Mouse (Mus musculus) heart, adult 2 months (tissue): Measurements from ENCODE around the gene Ift122. TPM values are rescaled to one million over a fixed set of nuclear protein-coding genes. Genes with fewer than 3 reads are reported as not detected.
A peak's percentile ranks its signal among the peaks of the same experiment; 100 is the strongest.

Experiments used
- DNase-seq, 2 experiments: peaks; one replicate each; pipeline ENCODE4 v3.0.0; 2021
- H3K27ac ChIP-seq: fragments of 200-600 bp; 2 replicates; pipeline ENCODE4 v1.8.1; 2022
- H3K27me3 ChIP-seq: fragments of 200-500 bp; 2 replicates; pipeline ENCODE4 v1.6.1; 2012; ENCODE audit warnings: mild to moderate bottlenecking, low read length, inconsistent platforms, mixed read lengths; ENCODE audit not compliant: control insufficient read depth, insufficient read depth
- H3K36me3 ChIP-seq: fragments of 200-500 bp; 2 replicates; pipeline ENCODE4 v1.6.1; 2012; ENCODE audit warnings: low read length, inconsistent platforms; ENCODE audit not compliant: control insufficient read depth, insufficient read depth
- H3K4me1 ChIP-seq: fragments of 200-500 bp; 2 replicates; pipeline ENCODE4 v1.6.1; 2011; ENCODE audit warnings: low read length; ENCODE audit not compliant: control insufficient read depth, insufficient read depth
- H3K4me3 ChIP-seq: fragments of 200-600 bp; 2 replicates; pipeline ENCODE4 v1.8.1; 2022
- H3K79me2 ChIP-seq: fragments of 200-500 bp; replicated peaks from 2 replicates; pipeline ENCODE4 v1.6.1; 2012; ENCODE audit warnings: mild to moderate bottlenecking, inconsistent platforms, low read length, moderate library complexity, mixed read lengths; ENCODE audit not compliant: control insufficient read depth, insufficient read depth
- H3K9ac ChIP-seq: fragments of 200-500 bp; 2 replicates; pipeline ENCODE4 v1.6.1; 2012; ENCODE audit warnings: low read depth, mild to moderate bottlenecking, control low read depth, inconsistent platforms, low read length, mixed read lengths
- CTCF ChIP-seq: fragments of 200-600 bp; IDR thresholded peaks from 2 replicates; pipeline ENCODE4 v1.8.1; 2022; ENCODE audit warnings: antibody characterized with exemption, mild to moderate bottlenecking, moderate library complexity
- EP300 ChIP-seq: fragments of 200-500 bp; IDR thresholded peaks from 2 replicates; pipeline ENCODE4 v1.6.1; 2011; ENCODE audit warnings: low read depth, low read length, control low read depth; ENCODE audit not compliant: insufficient read depth
- POLR2A ChIP-seq: fragments of 200-500 bp; IDR thresholded peaks from 2 replicates; pipeline ENCODE4 v1.6.1; 2011; ENCODE audit warnings: mild to moderate bottlenecking, low read depth, low read length, control low read depth; ENCODE audit not compliant: insufficient read depth
- WGBS: fragments of 180-500 bp; shearing (Covaris S2); methylation state at CpG from one replicate; pipeline ENCODE4 v1.1.7; 2018; 5-methylcytosine and 5-hydroxymethylcytosine counted together
- intact Hi-C: fragments of 180-260 bp; cut with DNase I; formaldehyde crosslinking; loops from one replicate; pipeline ENCODE4 v1.15.1; 2025
- polyA plus RNA-seq: library from polyadenylated mRNA; depleted of rRNA; stranded (reverse); fragments of >200 nt; gene quantifications from 2 replicates; pipeline ENCODE4 v1.2.3, GENCODE M21; 2012
- total RNA-seq, 2 experiments: library from RNA; stranded (reverse); gene quantifications; 2 replicates each; pipeline ENCODE4 v1.2.3; 2021

The Ift122 gene
- total and polyA plus RNA-seq, 3 experiments: 6.6 to 12.8 (median 7.3) TPM

- Histone ChIP-seq H3K36me3 (peaks cover 21% of the 10 kb centered on the region), H3K4me3 (no peak overlapping the region), H3K27me3 (no peaks in the 10 kb centered on the region), H3K4me1 (peaks cover 47% of the 10 kb centered on the region), H3K9ac (peak overlapping the region; percentile 20), H3K79me2 (no peaks in the 10 kb centered on the region), H3K27ac (peak overlapping the region; percentile 93)
- intact Hi-C loops: no loop called here
- WGBS: 62% methylated on average over 6 of the region's 6 CpGs
- TF ChIP-seq CTCF (no peak), POLR2A (no peak), EP300 (no peak)
- peak in 1 of 2 experiments; percentile 46 for DNase-seq
Measured at GRCm38 (mm10) chr6:115957681-115958080, 104.4 kb downstream of the Ift122 start.

- TF ChIP-seq EP300 (no peak), POLR2A (no peak), CTCF (no peak)
- Histone ChIP-seq H3K9ac (no peak overlapping the region), H3K4me1 (peaks cover 49% of the 10 kb centered on the region), H3K36me3 (peaks cover 21% of the 10 kb centered on the region), H3K79me2 (no peaks in the 10 kb centered on the region), H3K4me3 (no peak overlapping the region), H3K27me3 (no peaks in the 10 kb centered on the region), H3K27ac (peak overlapping the region; percentile 93)
- no peak for DNase-seq
- 80% methylated on average over 9 of the region's 9 CpGs for WGBS
- intact Hi-C loops: no loop called here
Measured at GRCm38 (mm10) chr6:115958445-115958844, 105.2 kb downstream of the Ift122 start.

GRCm38 (mm10) chr6:115959151-115959691 is 106.0 kb downstream of the Ift122 start:
- peaks cover 21% of the 10 kb centered on the region for H3K36me3 ChIP-seq
- peaks cover 47% of the 10 kb centered on the region for H3K4me1 ChIP-seq
- TF ChIP-seq CTCF: no peak
- 0 out of 2 replicates have a peak, but pooled peaks have one; percentile 42 for TF ChIP-seq POLR2A
- peak; percentile 92 for TF ChIP-seq EP300
- no peaks in the 10 kb centered on the region for H3K27me3 ChIP-seq
- no peak overlapping the region for H3K4me3 ChIP-seq
- 11% methylated on average over 7 of the region's 7 CpGs for WGBS
- intact Hi-C loops: loop anchor here (1.0 kb wide), 2 partner anchors 36 to 49 kb away; partner anchors contain the start of gene Plxnd1
- DNase-seq: peak; percentile 92 to 93
- peak overlapping the region; percentile 9; the same call in 1 of the 2 replicates for H3K9ac ChIP-seq
- peak overlapping the region; percentile 93 for H3K27ac ChIP-seq
- no peaks in the 10 kb centered on the region for H3K79me2 ChIP-seq

GRCm38 (mm10) chr6:115960322-115960721 is 107.1 kb downstream of the Ift122 start:
- H3K27ac ChIP-seq: peak overlapping the region; percentile 93
- no peaks in the 10 kb centered on the region for H3K79me2 ChIP-seq
- intact Hi-C loops: loop anchor here (5.0 kb wide), 1 partner anchor 58 kb away; no protein-coding TSS in a partner anchor
- H3K4me3 ChIP-seq: no peak overlapping the region
- no peaks in the 10 kb centered on the region for H3K27me3 ChIP-seq
- DNase-seq: no peak
- no peak overlapping the region for H3K9ac ChIP-seq
- WGBS: 89% methylated on average over 19 of the region's 19 CpGs
- peaks cover 44% of the 10 kb centered on the region for H3K4me1 ChIP-seq
- peaks cover 21% of the 10 kb centered on the region for H3K36me3 ChIP-seq
- no peak for TF ChIP-seq POLR2A
- no peak for TF ChIP-seq CTCF
- no peak for TF ChIP-seq EP300

GRCm38 (mm10) chr6:115961743-115962142 is 108.5 kb downstream of the Ift122 start:
- TF ChIP-seq EP300 (no peak), POLR2A (no peak)
- Histone ChIP-seq H3K4me1 (peaks cover 40% of the 10 kb centered on the region), H3K27me3 (no peaks in the 10 kb centered on the region), H3K27ac (peak overlapping the region; percentile 93), H3K4me3 (no peak overlapping the region), H3K36me3 (peaks cover 21% of the 10 kb centered on the region), H3K9ac (no peak overlapping the region), H3K79me2 (no peaks in the 10 kb centered on the region)
- WGBS: 60% methylated on average over 3 of the region's 3 CpGs
- DNase-seq: peak in 1 of 2 experiments; percentile 40
- intact Hi-C loops: loop anchor here (2.0 to 5.0 kb wide), 2 partner anchors 43 to 59 kb away; no protein-coding TSS in a partner anchor

- intact Hi-C loops: loop anchor here (2.0 to 5.0 kb wide), 2 partner anchors 42 to 60 kb away; no protein-coding TSS in a partner anchor
- TF ChIP-seq EP300 (peak; percentile 94), POLR2A (no peak), CTCF (peak; percentile 61)
- Histone ChIP-seq H3K9ac (peak overlapping the region; percentile 1), H3K36me3 (peaks cover 17% of the 10 kb centered on the region), H3K4me1 (peaks cover 35% of the 10 kb centered on the region), H3K79me2 (no peaks in the 10 kb centered on the region), H3K27me3 (no peaks in the 10 kb centered on the region), H3K4me3 (no peak overlapping the region), H3K27ac (peak overlapping the region; percentile 78)
- WGBS: 43% methylated on average over 23 of the region's 23 CpGs
- peak in 1 of 2 experiments; percentile 54 for DNase-seq
Measured at GRCm38 (mm10) chr6:115962439-115963085, 109.3 kb downstream of the Ift122 start.
